Comparison of ENCODE assay signal across 8 mouse cellular contexts in genomic region chr13:98890871-98891219, GRCm38 (mm10). TPM values are rescaled to one million over a fixed set of nuclear protein-coding genes. Genes with fewer than 3 reads are reported as not detected.
DNase-seq lines count a peak whose midpoint lies in the region; ATAC-seq and TF ChIP-seq lines count a peak whose summit lies in the region.

No protein-coding gene starts in this region.

- H3K27ac ChIP-seq in forebrain, postnatal 0 days (ENCODE audit: low read depth, low read length) = peak overlapping the region; percentile 94
- peak overlapping the region; percentile 98 for H3K27ac ChIP-seq in lung, embryonic 16.5 days (ENCODE audit: low read length)

- ATAC-seq in G1E (ENCODE audit: extremely low read depth, insufficient number of reproducible peaks, low FRiP score, poor library complexity, severe bottlenecking) = peak; percentile 65; the same call in 1 of the 2 replicates
- peak; percentile 92 for ATAC-seq in forebrain, postnatal 0 days
- peak; percentile 88 to 95 for ATAC-seq in hematopoietic stem cell, adult 5-6 weeks (replicated peaks in 1 of 2; ENCODE audit: insufficient read depth in 1 of 2, low FRiP score in 2 of 2, low TSS enrichment in 1 of 2, low read depth in 1 of 2, poor library complexity in 2 of 2, severe bottlenecking in 2 of 2)
- ATAC-seq in lung, embryonic 16.5 days (ENCODE audit: low read depth) = peak; percentile 97

- peak overlapping the region; percentile 82 for H3K9ac ChIP-seq in forebrain, postnatal 0 days
- peak overlapping the region; percentile 95 for H3K9ac ChIP-seq in lung, embryonic 16.5 days (ENCODE audit: low read length)

- peaks cover 51% of the 10 kb centered on the region for H3K4me1 ChIP-seq in G1E (ENCODE audit: insufficient read depth, low read depth, low read length)
- peaks cover 6% of the 10 kb centered on the region; the same call in 1 of the 2 replicates for H3K4me1 ChIP-seq in forebrain, postnatal 0 days (ENCODE audit: insufficient read depth)
- peaks cover 13% of the 10 kb centered on the region for H3K4me1 ChIP-seq in lung, embryonic 16.5 days (replicated peaks; ENCODE audit: control insufficient read depth, insufficient read depth, low read length)

- peak overlapping the region; percentile 79 for H3K4me3 ChIP-seq in G1E (ENCODE audit: low read depth, low read length)
- H3K4me3 ChIP-seq in forebrain, postnatal 0 days (ENCODE audit: low read depth, low read length) = peak overlapping the region; percentile 74
- peak overlapping the region; percentile 94 for H3K4me3 ChIP-seq in lung, embryonic 16.5 days (ENCODE audit: low read length)

- TF ChIP-seq CTCF in G1E (IDR thresholded peaks at IDR 0.05; ENCODE audit: low read depth, low read length) = no peak
- peak; percentile 58 for TF ChIP-seq CTCF in forebrain, postnatal 0 days (IDR thresholded peaks at IDR 0.05; ENCODE audit: low read depth)

- peaks cover 35% of the 10 kb centered on the region for H3K36me3 ChIP-seq in G1E (replicated peaks)
- H3K36me3 ChIP-seq in forebrain, postnatal 0 days (ENCODE audit: insufficient read depth) = peaks cover 11% of the 10 kb centered on the region
- H3K36me3 ChIP-seq in lung, embryonic 16.5 days (ENCODE audit: control insufficient read depth, insufficient read depth, low read length) = peaks cover 14% of the 10 kb centered on the region

- DNase-seq in G1E (ENCODE audit: low spot score) = peak; percentile 80
- DNase-seq in cerebellum, adult 18-20 months = peak; percentile 90 to 91
- peak; percentile 81 for DNase-seq in forebrain, postnatal 0 days
- peak; percentile 39 for DNase-seq in layer of hippocampus, adult 9-10 months (ENCODE audit: low spot score)
- peak; percentile 55 for DNase-seq in ovary, postnatal 10 days (ENCODE audit: low spot score)
- peak; percentile 64 to 67 for DNase-seq in thymus, postnatal 10 days (ENCODE audit: low spot score in 2 of 2)

- no peaks in the 10 kb centered on the region for H3K27me3 ChIP-seq in G1E (ENCODE audit: insufficient read depth, low read length)
- no peaks in the 10 kb centered on the region for H3K27me3 ChIP-seq in forebrain, postnatal 0 days (ENCODE audit: insufficient read depth, low read length)
- H3K27me3 ChIP-seq in lung, embryonic 16.5 days (ENCODE audit: control insufficient read depth, insufficient read depth, low read depth, low read length) = no peaks in the 10 kb centered on the region

- H3K4me2 ChIP-seq in forebrain, postnatal 0 days (ENCODE audit: low read depth) = peak overlapping the region; percentile 95
- peak overlapping the region; percentile 67 for H3K4me2 ChIP-seq in lung, embryonic 16.5 days (ENCODE audit: low read depth, low read length)

- H3K9me3 ChIP-seq in G1E (replicated peaks) = no peaks in the 10 kb centered on the region
- H3K9me3 ChIP-seq in forebrain, postnatal 0 days (ENCODE audit: low read length) = no peaks in the 10 kb centered on the region
- no peaks in the 10 kb centered on the region for H3K9me3 ChIP-seq in lung, embryonic 16.5 days (ENCODE audit: control insufficient read depth, low read length)

- under 1% methylated on average over 32 of the region's 32 CpGs for WGBS in forebrain, postnatal 0 days
- WGBS in lung, embryonic 16.5 days = 0% methylated on average over 23 of the region's 32 CpGs

RNA-seq across cellular contexts. Expression of gene Tnpo1, which starts 35.3 kb away (rescaled TPM):
- total RNA-seq in G1E (2014; fragmentation: Nextera tagmentation) (147 and 158 TPM in 2 replicates), G1E (2017) (103 and 112 TPM in 2 replicates)
- 10.4 and 13.1 TPM in 2 replicates for polyA plus RNA-seq in G1E (2012)
- total RNA-seq in forebrain, postnatal 0 days (2014; rRNA removed) = 70.6 and 73.5 TPM in 2 replicates
- polyA plus RNA-seq in forebrain, postnatal 0 days (2015; fragmentation: Nextera tagmentation; extraction: Ambion mirVana) = 15.1 and 16.2 TPM in 2 replicates
- 125 and 145 TPM in 2 replicates for total RNA-seq in hematopoietic stem cell, adult 5-6 weeks (2017)
- polyA plus RNA-seq in lung, embryonic 16.5 days (2015; fragmentation: Nextera tagmentation; extraction: Ambion mirVana) = 48.1 and 51.0 TPM in 2 replicates

Comparison
In these comparisons a context has a peak if more than half of its experiments do, and no peak if none do; other contexts are left out.
1. Peak in every context shown above with its lines: DNase-seq, ATAC-seq, H3K4me3 ChIP-seq and H3K27ac ChIP-seq.
2. DNase-seq: peak in every context shown above with its lines; median percentile 90 in cerebellum, adult 18-20 months; 81 in forebrain, postnatal 0 days; 80 in G1E; 66 in thymus, postnatal 10 days; 55 in ovary, postnatal 10 days; 39 in layer of hippocampus, adult 9-10 months.